Mouse (Mus musculus) neural tube, embryonic 11.5 days (tissue): ENCODE data around the gene Ly6g6f. TPM values are rescaled to one million over a fixed set of nuclear protein-coding genes. Genes with fewer than 3 reads are reported as not detected.

Experiments used
- ATAC-seq: fragments of 200-750 bp; cut with Nextera tagmentation; 2 replicates; pipeline ENCODE4 v1.8.0; 2017; ENCODE audit warnings: moderate number of reproducible peaks, mild to moderate bottlenecking, moderate TSS enrichment, moderate library complexity; ENCODE audit not compliant: insufficient read depth, low FRiP score, low TSS enrichment
- DNase-seq: peaks from one replicate; pipeline ENCODE4 v3.0.0-alpha.2; 2015; ENCODE audit warnings: low spot score
- H3K27ac ChIP-seq: fragments of 300-500 bp; sonication (generic); 2 replicates; pipeline ENCODE4 v1.5.1; 2014; ENCODE audit warnings: low read depth, mild to moderate bottlenecking, low read length
- H3K27me3 ChIP-seq: fragments of 300-500 bp; sonication (generic); 2 replicates; pipeline ENCODE4 v1.6.1; 2014; ENCODE audit warnings: mild to moderate bottlenecking, low read length, mixed read lengths; ENCODE audit not compliant: control insufficient read depth, insufficient read depth
- H3K36me3 ChIP-seq: fragments of 300-500 bp; sonication (generic); 2 replicates; pipeline ENCODE4 v1.6.1; 2014; ENCODE audit warnings: mild to moderate bottlenecking, low read length, moderate library complexity, mixed read lengths; ENCODE audit not compliant: control insufficient read depth, insufficient read depth
- H3K4me1 ChIP-seq: fragments of 300-500 bp; sonication (generic); 2 replicates; pipeline ENCODE4 v1.6.1; 2014; ENCODE audit warnings: low read length, mixed read lengths; ENCODE audit not compliant: control insufficient read depth, insufficient read depth
- H3K4me2 ChIP-seq: fragments of 300-500 bp; sonication (generic); 2 replicates; pipeline ENCODE4 v1.6.1; 2014; ENCODE audit warnings: low read depth, mild to moderate bottlenecking, moderate library complexity
- H3K4me3 ChIP-seq: fragments of 300-500 bp; sonication (generic); 2 replicates; pipeline ENCODE4 v1.5.1; 2014; ENCODE audit warnings: low read depth, low read length
- H3K9ac ChIP-seq: fragments of 300-500 bp; sonication (generic); 2 replicates; pipeline ENCODE4 v1.6.1; 2014; ENCODE audit warnings: mild to moderate bottlenecking, low read length
- H3K9me3 ChIP-seq: fragments of 300-500 bp; sonication (generic); 2 replicates; pipeline ENCODE4 v1.6.1; 2016; ENCODE audit warnings: low read length; ENCODE audit not compliant: control insufficient read depth
- WGBS: fragments of 180-500 bp; shearing (Covaris S2); extraction: QIAGEN DNeasy Blood & Tissue Kit; methylation state at CpG from one replicate; pipeline ENCODE4 v1.1.7; 2014; 5-methylcytosine and 5-hydroxymethylcytosine counted together
- polyA plus RNA-seq: library from polyadenylated mRNA; unstranded; fragments of >200 nt; fragmentation: Nextera tagmentation; extraction: Ambion mirVana; gene quantifications from 2 replicates; pipeline ENCODE4 v1.2.1, GENCODE M21; 2014

The Ly6g6f gene
- 1.3 and 1.4 TPM in 2 replicates for polyA plus RNA-seq

DNA sequence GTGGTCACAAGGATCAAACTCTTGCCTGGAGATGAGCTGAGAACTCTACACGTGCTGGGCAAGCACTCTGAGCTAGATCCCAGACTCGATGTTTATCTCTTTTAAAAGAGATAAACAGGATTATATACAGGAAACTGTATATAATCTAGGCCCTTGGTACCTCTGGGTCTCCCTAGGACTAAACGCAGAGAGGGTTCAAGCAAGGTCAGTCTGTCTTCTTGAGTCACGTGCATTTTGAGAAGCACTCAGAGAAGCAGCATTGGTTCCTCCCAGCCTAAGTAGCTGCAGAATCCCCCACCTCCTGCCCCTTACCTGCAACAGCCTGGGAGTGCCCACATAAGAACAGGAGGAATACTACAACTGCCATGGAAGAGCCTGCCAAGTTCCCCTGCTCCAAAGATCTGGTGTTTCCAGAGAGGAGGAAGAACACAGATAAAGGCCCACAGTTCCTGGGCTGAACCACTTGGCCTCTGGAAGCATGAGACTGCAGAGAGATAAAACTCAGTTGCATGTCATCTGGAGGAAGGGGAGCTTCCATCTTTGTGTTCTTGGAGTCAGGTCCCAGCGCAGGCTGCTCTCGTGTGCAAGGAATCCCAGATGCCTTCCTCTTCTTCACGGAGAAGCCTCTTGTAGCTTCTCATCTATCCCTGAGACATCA is at the start of gene Ly6g6f:
Gene Ly6g6f (minus strand): TSS at position 403 of the 658 bp plus-strand sequence.
- Histone ChIP-seq H3K27ac (no peak within 1 kb of the TSS), H3K9me3 (no peaks in the 10 kb centered on the region), H3K4me3 (no peak within 1 kb of the TSS), H3K9ac (no peak within 1 kb of the TSS), H3K27me3 (no peaks in the 10 kb centered on the region), H3K4me1 (peaks cover 5% of the 10 kb centered on the region; the same call in 1 of the 2 replicates), H3K36me3 (no peaks in the 10 kb centered on the region), H3K4me2 (no peak within 1 kb of the TSS)
- WGBS: 84% methylated on average over 7 of the region's 7 CpGs
- DNase-seq: no peak
- ATAC-seq: no peak

GRCm38 (mm10) chr17:35134801-35135590 is 49.6 kb upstream of the Ly6g6f start, which contains the start of gene Bag6:
Gene Bag6 (plus strand): TSS chr17:35135178.
- no peaks in the 10 kb centered on the region for H3K9me3 ChIP-seq
- under 1% methylated on average over 63 of the region's 66 CpGs for WGBS
- peak within 1 kb of the TSS; percentile 74 for H3K4me3 ChIP-seq
- ATAC-seq (peak; percentile 93), DNase-seq (peak; percentile 97)
- H3K27me3 ChIP-seq: no peaks in the 10 kb centered on the region
- peak within 1 kb of the TSS; percentile 81 for H3K9ac ChIP-seq
- H3K27ac ChIP-seq: peak within 1 kb of the TSS; percentile 90
- peak within 1 kb of the TSS; percentile 85 for H3K4me2 ChIP-seq
- peaks cover 9% of the 10 kb centered on the region; the same call in 1 of the 2 replicates for H3K4me1 ChIP-seq
- peaks cover 13% of the 10 kb centered on the region for H3K36me3 ChIP-seq

DNA sequence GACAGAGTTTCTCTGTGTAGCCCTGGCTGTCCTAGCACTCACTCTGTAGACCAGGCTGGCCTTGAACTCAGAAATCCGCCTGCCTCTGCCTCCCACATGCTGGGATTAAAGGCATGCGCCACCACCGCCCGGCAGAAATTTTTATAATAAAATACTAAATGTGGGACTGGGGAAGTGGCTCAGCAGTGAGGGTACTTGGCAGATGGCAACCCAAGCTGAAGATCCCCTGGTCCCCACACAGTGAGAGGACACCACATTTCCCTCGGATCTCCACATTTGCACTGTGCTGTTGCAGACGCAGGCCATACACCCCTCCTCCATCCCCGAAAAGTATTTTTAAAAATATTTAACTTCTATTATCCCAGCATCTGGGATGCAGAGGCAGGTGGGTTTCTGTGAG is 48.1 kb upstream of the Ly6g6f start:
- Histone ChIP-seq H3K4me3 (no peak overlapping the region), H3K9ac (no peak overlapping the region), H3K27ac (no peak overlapping the region), H3K36me3 (peaks cover 2% of the 10 kb centered on the region; the same call in 1 of the 2 replicates), H3K9me3 (no peaks in the 10 kb centered on the region), H3K4me2 (no peak overlapping the region), H3K27me3 (no peaks in the 10 kb centered on the region), H3K4me1 (peaks cover 9% of the 10 kb centered on the region; the same call in 1 of the 2 replicates)
- ATAC-seq: no peak
- no peak for DNase-seq
- 94% methylated on average over 7 of the region's 7 CpGs for WGBS

- no peaks in the 10 kb centered on the region for H3K9me3 ChIP-seq
- no peak overlapping the region for H3K4me3 ChIP-seq
- peaks cover 5% of the 10 kb centered on the region; the same call in 1 of the 2 replicates for H3K4me1 ChIP-seq
- no peak overlapping the region for H3K9ac ChIP-seq
- no peaks in the 10 kb centered on the region for H3K27me3 ChIP-seq
- H3K4me2 ChIP-seq: no peak overlapping the region
- no peak for DNase-seq
- no peak for ATAC-seq
- no peaks in the 10 kb centered on the region for H3K36me3 ChIP-seq
- no peak overlapping the region for H3K27ac ChIP-seq
- WGBS: 86% methylated on average over 3 of the region's 3 CpGs
Measured at GRCm38 (mm10) chr17:35132174-35132560, 46.8 kb upstream of the Ly6g6f start.

- Histone ChIP-seq H3K4me1 (peaks cover 3% of the 10 kb centered on the region; the same call in 1 of the 2 replicates), H3K9ac (no peak within 1 kb of the TSS), H3K4me3 (no peak within 1 kb of the TSS), H3K27ac (no peak within 1 kb of the TSS), H3K4me2 (no peak within 1 kb of the TSS), H3K9me3 (no peaks in the 10 kb centered on the region), H3K36me3 (no peaks in the 10 kb centered on the region), H3K27me3 (no peaks in the 10 kb centered on the region)
- DNase-seq (no peak), ATAC-seq (no peak)
- 81% methylated on average over 15 of the region's 15 CpGs for WGBS
Measured at GRCm38 (mm10) chr17:35131500-35132173, 46.2 kb upstream of the Ly6g6f start, which contains the start of gene Apom. Gene Apom (minus strand): TSS chr17:35132050.

DNA sequence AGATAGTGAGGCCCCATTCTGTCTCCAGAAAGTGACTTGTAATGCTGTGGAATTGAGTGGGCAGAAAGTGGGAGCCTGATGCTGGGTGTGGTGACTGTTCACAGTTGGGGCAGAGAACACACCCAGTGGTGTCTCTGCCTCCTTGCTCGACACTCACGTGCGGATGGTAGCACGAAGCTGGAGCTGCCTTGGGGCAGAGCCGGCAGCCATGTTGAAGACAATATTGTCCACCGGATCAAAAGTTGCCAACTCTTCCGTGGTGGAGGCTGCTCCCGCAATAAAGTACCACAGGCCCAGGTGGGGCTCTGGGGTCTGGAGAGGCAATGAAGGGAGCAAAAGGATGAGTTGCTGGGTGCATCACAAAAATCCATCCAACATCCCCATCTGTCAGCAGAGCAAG is 45.6 kb upstream of the Ly6g6f start:
- H3K36me3 ChIP-seq: no peaks in the 10 kb centered on the region
- no peak overlapping the region for H3K4me2 ChIP-seq
- peaks cover 5% of the 10 kb centered on the region; the same call in 1 of the 2 replicates for H3K4me1 ChIP-seq
- H3K27ac ChIP-seq: no peak overlapping the region
- ATAC-seq: no peak
- H3K4me3 ChIP-seq: no peak overlapping the region
- 91% methylated on average over 8 of the region's 8 CpGs for WGBS
- H3K27me3 ChIP-seq: no peaks in the 10 kb centered on the region
- DNase-seq: no peak
- no peaks in the 10 kb centered on the region for H3K9me3 ChIP-seq
- H3K9ac ChIP-seq: no peak overlapping the region

- H3K27ac ChIP-seq: no peak overlapping the region
- no peak overlapping the region for H3K4me3 ChIP-seq
- ATAC-seq (no peak), DNase-seq (no peak)
- no peaks in the 10 kb centered on the region for H3K27me3 ChIP-seq
- peaks cover 11% of the 10 kb centered on the region for H3K4me1 ChIP-seq
- no peak overlapping the region for H3K9ac ChIP-seq
- 75% methylated on average over 11 of the region's 11 CpGs for WGBS
- H3K36me3 ChIP-seq: no peaks in the 10 kb centered on the region
- no peak overlapping the region for H3K4me2 ChIP-seq
- H3K9me3 ChIP-seq: no peaks in the 10 kb centered on the region
Measured at GRCm38 (mm10) chr17:35128996-35129395, 43.6 kb upstream of the Ly6g6f start.

GRCm38 (mm10) chr17:35127017-35127416 is 41.6 kb upstream of the Ly6g6f start:
- Histone ChIP-seq H3K27ac (no peak overlapping the region), H3K27me3 (no peaks in the 10 kb centered on the region), H3K4me3 (peak overlapping the region; percentile 61), H3K4me2 (peak overlapping the region; percentile 76), H3K9me3 (no peaks in the 10 kb centered on the region), H3K36me3 (no peaks in the 10 kb centered on the region; the same call in 1 of the 2 replicates), H3K9ac (no peak overlapping the region), H3K4me1 (peaks cover 11% of the 10 kb centered on the region)
- DNase-seq (no peak), ATAC-seq (no peak)
- 72% methylated on average over 13 of the region's 13 CpGs for WGBS
